Mouse (Mus musculus) bone marrow macrophage, adult 2 months (primary cell): ENCODE measurements around the gene Trit1.

ENCODE experiments used
- CTCF ChIP-seq: IDR thresholded peaks from 2 replicates; pipeline ENCODE4 v1.5.1; 2012; ENCODE audit warnings: low read depth, mild to moderate bottlenecking, low read length, moderate library complexity
- POLR2A ChIP-seq: IDR thresholded peaks from 2 replicates; pipeline ENCODE4 v1.6.1; 2012; ENCODE audit warnings: mild to moderate bottlenecking, low read depth, low read length, borderline replicate concordance

DNA sequence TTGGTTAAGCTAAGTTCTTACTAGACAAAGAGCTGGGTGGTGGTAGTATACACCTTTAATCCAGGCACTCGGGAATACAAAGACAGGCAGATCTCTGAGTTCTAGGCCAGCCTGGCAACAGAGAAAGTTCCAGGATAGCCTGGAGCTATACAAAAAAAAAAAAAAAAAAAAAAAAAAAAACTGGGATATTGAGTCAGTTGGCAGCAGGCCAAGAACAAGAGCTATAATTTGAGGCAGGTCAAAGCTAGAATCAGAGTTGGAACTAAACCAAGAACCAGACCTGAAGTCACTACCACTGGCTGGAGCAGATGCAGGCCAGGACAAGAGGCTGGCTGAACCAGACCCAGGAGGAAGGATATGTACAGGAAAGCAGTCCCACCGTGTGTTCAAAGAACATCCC is 35.7 kb upstream of the Trit1 start:
- TF ChIP-seq CTCF = no peak
- TF ChIP-seq POLR2A = no peak
